Mouse (Mus musculus) thymus, adult 2 months (tissue): ENCODE results near the gene Tnk1.

Experiments
- CTCF ChIP-seq: fragments of 200-500 bp; IDR thresholded peaks from 2 replicates; pipeline ENCODE4 v1.5.1; 2012; ENCODE audit warnings: mild to moderate bottlenecking, control low read depth, low read length, moderate library complexity, borderline replicate concordance; ENCODE audit not compliant: control insufficient read depth, poor library complexity, insufficient read depth; ENCODE audit errors: extremely low read depth
- POLR2A ChIP-seq: fragments of 200-500 bp; IDR thresholded peaks from 2 replicates; pipeline ENCODE4 v1.6.1; 2012; ENCODE audit warnings: mild to moderate bottlenecking, low read length, control low read depth, moderate library complexity; ENCODE audit not compliant: control insufficient read depth, poor library complexity, insufficient read depth; ENCODE audit errors: extremely low read depth

DNA sequence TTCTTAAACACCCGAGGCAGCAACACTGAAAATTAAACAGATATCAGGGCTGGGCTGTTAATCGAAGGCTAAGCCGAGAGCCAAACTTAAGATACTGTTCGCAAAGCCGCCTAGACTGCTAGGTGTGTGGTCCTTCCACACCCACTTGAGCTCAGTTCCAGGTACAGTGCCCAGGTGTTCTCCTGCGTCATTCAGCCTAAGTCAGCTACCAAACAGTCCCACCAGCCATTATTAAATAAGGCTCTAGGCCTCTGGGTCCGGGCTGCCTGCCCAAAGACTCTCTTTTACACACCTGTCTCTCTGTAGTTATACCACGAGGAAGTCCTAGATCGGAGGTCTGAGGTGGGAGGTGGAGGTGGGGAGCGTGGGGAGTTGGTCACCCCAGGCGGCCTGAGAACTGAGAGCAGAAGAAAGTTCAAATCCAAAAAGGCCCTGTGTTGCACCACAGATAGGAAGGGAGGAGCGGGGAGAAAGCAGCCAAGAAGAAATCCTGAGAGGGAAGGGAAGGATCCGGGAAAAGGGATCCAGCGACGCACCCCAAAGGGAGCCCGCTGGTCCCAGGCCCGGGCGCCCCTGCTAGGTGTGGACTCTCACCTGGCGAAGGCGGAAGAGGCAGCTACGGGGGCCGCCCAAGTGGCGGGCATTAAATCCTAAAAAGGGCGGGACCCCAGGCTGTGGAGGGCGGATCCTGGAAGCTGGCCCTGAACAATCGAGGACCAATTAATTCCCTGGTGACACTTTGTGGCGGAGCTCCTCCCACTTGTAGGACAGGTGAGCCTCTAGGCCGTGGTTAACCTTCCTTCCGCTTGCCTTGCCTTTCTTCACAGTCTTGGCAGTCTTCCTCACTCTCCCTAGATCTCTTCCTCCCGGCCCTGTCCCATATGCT is at the start of gene Tnk1:
- TF ChIP-seq POLR2A = no peak
- TF ChIP-seq CTCF = no peak
